Mouse (Mus musculus) lung, postnatal 10 days (tissue): ENCODE results near the gene Neb.

ENCODE experiments used
- DNase-seq: peaks from one replicate; pipeline ENCODE4 v3.0.0; 2021

The Neb gene

DNA sequence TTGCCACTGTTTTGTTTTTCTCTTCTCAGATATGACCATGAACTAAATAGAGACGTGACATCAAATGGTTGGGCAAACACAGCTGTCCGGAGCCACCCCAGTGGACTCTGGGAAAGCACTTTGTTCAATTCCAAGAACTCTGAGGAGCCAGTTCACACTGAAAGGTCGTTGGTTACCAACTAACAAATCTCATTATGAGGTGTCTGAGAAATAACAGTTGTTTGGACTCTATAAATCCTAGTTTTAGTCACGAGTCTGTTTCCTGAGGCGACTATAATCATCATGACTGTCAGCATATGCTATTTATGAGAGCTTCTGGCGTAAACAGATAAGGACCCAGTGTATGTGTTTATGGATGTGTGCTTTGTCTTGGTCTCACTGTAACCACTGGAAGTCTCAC lies 5.8 kb downstream of the Neb start:
- peak; percentile 77 for DNase-seq

DNA sequence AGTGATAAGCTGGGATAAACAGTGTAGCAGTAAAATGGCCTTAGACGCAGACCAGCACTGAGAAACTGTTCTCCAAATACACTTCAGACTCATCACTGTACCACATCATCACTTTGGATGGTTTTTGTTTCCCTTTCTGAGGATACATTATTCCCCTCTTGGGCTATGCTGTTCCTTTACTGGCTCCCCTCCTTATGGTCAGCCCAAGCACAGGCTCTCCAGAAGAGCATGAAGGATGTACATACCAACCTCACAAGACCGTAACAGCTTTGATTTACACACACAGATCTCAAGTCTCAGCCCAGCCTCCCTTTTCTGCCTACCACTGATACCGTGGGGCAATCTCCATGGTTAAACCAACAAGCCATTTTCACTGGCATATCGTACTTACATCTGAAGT lies 6.2 kb downstream of the Neb start:
- no peak for DNase-seq

DNA sequence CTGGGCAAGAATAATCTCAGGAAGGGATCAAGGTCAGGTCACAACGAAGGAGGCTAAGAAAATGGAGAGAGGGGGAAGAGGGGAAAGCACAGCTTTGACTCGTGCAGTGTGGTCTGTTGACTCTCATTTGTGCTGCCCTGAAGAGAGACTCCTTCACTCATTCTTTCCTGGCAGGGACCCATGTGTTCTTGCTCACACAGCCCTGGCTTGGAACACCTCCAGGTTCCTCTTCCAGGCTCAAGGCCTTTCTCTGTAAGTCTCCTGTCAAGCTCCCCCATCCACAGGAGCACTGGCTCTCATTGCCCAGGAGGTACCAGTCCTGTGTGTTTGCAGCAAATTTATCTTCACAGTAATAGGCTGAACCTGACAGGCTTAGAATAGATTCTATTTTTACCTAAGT lies 7.2 kb downstream of the Neb start:
- peak; percentile 79 for DNase-seq

DNA sequence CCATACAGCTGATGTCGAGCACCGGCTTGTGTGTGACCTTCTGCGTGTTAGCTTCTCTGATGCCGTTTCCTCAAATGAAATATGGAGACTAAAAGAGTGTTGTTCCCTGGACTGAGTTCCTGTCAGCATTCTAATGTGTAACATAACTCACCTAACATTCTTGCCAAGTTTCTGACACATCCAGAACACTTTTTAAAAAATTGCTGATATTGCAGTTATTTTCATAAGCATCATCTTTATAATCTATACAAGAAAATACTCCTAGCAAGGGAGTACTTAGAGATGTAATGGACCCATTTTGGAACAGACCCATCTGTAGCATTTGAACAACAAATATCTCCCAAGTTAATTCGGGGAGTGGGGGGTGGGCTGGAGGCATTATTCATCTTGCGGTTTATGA lies 8.7 kb downstream of the Neb start:
- no peak for DNase-seq

DNA sequence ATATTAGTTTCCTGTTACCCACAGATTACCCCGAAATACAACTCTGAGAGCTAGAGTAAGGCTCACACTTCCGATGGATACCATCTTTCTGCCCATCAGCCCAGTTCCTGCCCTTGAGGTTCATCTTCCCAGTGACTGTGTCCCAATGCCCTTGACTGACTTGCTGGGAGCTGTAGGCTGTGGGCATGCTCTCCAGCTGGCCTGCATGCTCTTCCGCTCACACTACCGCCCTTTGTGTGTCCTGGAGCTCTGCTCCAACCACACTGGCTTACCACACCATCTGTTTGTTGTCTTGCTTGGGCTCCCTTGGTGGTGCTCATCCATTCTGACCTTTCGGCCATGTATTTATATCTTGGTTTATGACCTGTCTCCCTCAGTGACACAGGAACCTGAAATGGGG lies 10.6 kb downstream of the Neb start:
- no peak for DNase-seq

DNA sequence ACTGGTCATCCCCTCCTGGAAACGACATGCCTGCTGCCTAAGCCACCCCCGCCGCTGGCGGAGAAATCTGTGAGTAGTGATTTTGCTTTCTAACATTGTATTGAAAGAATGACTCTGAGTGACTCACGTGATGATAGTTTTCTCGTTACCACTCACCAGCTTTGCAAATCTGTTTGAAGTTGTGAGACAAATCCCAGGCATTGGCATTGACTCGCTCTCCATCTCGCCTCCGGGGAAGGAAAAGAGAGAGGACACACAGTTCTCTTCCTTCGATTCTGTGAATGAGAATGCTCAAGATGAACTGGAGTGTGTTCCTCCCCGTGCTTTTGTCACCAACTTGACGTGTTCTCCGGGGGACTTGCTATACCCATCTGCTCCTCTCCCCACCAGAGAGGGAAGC lies 11.0 kb downstream of the Neb start:
- no peak for DNase-seq

DNA sequence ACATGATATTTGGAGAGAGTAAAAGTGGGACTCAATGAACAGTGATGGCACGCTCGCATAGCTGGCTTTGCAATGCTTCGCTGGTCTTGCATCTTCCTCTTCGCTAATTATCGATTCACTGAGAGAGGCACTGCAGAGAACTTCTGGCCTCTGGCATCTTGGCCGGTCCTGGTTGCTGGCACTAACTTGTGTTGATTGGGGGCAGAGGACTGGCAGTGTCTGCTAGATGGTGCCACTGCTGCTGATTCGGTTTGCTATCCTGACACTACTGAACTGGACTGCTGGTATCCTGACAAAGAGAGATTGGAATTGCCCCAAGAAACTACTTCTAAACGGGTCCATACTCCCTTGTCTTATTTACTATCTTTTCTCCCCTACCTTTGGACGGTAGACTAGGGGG lies 17.2 kb downstream of the Neb start:
- DNase-seq = no peak

DNA sequence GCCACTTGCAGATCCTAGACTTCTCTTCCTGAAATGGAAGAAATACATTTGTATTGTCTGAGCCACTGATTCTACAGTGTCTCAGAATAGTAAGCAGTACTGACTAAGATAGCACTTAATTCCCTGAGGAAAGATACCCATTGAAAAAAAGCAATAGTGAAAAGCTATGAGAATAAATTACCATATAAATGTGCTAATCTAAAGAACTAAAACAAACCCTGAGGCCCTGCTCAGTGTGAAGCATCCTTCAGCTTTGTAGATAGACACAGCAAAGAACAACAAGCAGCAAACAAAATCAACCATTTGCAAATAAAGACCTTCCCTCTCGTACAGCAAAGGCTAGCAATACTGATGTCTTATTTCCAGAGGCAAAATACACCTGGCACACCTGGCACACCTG lies 18.6 kb downstream of the Neb start:
- no peak for DNase-seq

DNA sequence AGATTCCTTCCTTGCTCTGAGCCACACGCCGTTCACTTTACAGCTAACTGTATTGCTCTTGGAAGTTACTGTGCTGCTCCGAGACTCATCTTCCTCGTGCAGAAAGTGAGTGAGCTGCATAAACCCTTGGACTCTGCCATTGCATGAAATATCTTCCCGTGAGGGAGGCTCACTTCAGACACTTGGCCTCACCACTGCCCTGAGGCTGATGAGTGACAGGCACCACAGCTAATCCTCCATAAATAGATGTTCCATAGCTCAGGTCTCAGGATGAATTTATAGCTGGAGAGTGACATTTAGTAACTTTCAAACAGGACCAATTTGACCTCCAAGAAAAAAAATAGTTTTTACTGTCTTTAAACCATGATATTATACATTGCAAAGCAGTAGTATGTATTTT lies 20.1 kb downstream of the Neb start:
- DNase-seq = no peak

DNA sequence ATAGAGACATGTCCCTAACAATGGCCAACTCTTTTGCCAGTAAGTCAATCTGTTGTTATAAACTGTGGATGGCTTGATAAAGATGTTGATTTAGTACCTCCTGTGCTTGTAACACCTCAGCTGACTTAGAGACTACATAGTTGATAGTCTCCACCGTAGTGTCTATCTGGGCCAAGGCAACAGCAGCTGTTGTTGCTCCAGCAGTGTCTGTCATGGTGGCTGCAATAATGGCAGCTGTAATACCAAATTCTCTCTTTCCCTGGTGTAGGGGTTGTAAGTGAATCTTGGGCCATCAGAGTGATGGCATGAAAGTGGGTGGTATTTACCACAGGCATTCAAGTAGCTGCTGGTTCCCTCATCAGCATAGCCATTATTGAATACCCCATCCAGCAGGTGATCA lies 27.2 kb downstream of the Neb start:
- DNase-seq = no peak

DNA sequence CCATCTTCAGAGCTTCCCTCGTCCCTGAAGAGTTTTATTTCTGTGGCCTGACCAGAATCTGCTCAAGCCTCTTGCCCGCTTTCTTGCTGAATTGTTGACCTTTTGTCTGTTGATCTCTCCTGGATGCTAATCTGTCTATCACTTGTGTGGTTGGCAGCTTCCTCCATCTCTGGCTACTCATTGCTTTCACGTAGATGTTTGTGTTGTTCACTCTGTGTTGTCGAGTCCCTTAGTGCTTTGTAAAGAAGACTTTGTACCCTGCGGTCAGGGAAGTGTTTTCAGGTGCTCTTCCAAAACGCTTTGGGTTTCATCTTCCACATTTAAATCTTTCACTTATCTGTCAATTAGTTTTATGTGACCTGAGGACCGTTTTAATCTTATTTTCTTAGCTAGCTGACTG lies 37.3 kb downstream of the Neb start:
- no peak for DNase-seq

DNA sequence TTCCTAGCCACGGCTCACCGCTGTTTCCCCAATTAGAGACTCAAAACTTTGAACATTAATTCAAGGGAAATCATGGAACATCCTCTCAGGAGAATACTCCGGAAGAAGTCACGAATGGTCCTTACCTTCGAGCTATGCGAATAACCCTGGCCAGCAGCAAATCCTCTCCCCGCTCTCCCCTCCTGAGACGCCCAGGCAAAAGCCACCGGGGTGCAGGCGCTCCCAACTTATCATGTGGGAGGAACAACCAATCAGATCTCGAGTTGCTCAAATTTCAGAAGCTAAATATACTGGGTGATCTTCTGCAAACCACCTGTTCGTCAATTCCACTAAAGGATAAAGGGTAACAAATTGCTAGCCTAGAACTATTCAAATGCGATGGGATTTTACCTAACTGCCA lies 42.7 kb downstream of the Neb start:
- no peak for DNase-seq

DNA sequence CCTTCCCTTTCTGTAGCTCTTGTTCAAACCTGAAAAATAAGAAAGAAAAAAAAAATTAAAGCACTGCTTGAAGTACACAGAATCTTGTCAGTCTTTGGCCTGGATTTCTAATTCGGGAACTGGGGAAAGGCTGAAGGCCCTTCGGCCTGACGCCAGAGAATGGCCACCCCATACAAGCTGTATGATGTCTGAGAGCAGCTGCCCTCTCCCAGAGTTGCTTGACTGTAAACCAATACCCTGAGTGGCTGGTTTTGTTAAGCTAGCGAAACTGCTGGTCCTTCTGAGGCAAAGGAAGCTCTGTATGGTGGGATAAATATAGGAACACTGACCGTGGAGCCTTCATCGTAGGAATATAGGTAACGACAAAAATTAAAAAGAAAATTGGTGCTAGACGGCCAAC lies 43.2 kb downstream of the Neb start:
- no peak for DNase-seq

DNA sequence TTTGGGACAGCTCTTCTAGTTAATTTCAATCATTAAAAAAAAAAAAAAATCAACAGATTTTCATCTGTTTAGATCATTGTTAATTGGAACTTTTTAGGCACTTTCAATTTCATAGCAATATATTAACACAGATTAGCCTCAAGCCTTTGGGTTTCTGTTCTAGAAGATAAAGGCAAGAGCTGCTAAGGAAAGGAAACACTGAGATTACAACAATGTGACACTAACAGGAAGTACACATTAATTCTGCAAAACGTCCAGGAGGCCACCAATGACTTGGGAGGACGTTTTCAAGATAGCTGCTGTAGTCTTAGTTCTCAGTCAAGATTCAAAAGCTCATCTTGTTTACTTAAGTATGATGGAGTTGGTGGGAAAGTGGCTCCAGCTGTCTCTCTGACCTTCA lies 44.7 kb downstream of the Neb start:
- DNase-seq = no peak

DNA sequence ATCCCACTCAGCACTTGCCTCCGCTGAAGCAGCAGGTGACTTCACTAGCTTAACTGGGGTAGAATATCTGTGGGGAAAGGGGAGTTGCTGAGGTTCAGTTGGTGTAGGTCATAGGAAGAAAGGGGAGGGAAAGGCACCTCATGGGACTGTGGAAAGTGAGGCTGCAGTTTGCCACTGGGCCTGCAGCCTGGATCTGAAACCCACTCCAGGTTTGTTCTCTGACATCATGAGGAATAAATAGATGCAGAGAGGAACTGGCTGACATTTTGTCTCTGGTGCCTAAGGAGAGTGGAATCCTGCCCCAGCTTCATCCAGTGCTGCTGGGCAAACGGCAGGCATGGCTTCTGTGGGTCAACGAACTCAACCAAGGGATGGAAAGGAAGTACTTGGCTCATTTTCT lies 46.5 kb downstream of the Neb start:
- no peak for DNase-seq

DNA sequence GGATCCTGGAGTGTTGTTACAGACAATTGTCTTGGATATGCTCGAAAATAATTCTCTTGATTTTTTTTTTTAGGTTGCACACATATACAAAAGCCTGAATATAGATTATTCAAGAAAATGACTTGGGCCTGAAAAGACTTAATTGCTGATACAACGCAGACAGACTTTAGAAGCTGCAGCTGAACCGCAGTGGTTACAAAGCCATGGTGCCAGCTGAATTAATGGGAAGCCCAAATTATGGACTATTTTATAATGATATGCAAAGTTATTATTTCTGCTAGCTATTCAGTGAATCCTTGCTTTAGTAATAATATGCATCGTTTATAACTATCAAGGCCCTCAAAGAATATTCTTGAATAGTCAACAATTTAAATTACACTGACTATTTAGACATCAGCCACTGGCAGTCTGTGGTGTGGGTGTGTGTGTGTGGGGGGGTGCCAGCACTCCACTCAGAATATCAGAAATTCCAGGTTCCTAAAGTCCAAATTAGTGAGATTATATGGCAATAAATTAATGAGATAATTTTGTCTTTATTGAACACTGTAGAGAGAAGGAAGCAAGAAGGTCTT lies 50.9 kb downstream of the Neb start:
- DNase-seq = no peak

DNA sequence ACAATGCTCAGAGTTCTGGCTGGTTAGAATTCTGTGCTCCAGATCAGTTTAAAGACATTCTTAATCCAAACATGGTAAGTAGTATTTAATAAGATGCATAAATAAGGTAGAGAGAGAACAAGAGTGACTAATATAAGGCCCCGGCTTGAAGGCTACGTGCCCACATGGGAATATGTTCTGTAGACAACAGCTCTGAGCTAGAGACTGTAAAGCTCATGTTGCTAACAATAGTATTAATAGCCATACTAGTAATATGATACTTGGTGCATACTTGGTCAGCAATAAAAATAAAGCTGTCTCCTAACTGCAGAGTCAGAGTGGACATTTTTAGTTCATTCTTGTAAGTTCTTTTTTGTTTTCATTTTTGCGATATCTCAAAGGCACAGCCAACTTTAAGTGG lies 56.4 kb downstream of the Neb start:
- no peak for DNase-seq

DNA sequence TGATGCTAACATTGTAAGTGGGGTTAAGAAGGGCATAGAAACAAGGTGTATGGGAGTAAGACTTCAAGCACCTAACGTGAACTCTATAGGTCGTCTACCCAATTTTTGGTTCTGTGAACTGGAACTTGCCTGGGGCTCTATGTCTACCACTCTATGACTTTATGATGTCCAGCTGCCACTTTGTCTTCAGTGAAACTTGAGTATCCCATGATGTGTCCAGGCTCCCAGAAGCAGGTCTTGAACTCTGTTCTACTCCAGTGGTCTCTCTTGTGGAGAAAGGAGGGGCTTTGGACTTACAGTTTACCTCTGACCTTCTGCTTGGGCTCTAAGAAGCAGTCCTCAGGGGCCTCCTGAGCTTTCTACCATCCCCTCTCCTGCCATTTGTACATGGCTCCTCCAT lies 58.1 kb downstream of the Neb start:
- DNase-seq = no peak

DNA sequence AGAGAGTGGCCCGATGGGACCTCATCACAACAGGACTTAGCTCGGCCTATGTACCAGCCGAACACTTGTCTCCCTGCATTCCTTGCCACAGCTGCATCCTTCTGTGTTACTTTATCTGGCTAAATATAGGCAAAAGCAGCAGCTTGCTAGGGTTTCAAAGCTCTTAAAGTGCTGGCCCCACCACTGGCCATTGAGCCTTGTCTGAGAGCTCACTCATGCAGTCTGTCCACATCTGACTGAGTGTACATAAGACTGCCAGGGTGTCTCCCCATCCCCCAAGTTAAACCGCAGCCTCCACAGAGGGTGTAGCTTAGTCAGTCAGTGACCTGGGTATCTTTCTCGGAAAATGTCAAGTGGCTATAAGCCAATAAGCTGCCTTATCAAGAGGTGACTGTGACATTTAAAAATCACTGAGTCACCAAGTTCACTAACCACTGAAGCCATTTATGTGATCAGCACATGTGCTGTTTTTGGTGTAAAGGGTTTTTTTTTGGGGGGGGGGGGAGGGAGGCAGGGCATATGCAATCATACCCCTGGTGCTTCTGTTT lies 59.2 kb downstream of the Neb start:
- DNase-seq = no peak

DNA sequence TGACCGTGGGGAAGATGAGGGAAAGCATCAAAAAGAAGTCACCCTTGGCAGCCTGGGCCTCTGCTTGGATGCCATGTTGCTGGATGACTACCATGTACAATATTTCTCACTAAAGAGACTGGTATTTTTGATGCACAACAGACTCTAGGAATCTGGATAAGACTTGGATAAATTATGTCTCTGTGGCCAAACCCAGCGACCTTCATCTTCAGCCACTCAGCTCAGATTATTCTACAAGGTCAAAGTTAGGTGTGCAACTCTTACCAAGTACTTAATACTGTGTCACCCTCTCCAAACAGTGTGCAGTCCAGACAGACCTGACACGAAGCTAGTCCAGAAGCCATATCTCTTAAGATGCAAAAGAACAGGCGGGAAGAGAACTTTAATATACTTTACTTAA lies 60.8 kb downstream of the Neb start:
- DNase-seq = no peak

DNA sequence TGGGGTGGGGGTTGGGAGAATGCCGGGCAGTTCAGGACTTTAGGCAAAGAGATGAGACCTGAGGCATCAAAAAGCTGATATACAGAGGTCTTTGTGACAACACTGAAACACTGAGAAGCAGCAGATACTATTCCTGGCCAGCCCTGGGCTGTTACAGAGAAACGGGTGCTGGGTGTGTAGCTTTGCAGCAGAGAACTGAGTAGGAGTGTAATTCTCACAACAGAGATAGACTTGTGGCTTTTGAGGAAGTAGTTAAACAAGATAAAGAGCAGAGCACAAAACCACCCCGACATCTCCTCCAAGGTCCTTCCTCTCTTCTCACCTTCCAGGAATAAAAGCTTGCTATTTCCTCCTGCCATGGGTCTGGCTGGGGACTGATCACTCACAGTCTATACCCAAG lies 62.5 kb downstream of the Neb start:
- no peak for DNase-seq

DNA sequence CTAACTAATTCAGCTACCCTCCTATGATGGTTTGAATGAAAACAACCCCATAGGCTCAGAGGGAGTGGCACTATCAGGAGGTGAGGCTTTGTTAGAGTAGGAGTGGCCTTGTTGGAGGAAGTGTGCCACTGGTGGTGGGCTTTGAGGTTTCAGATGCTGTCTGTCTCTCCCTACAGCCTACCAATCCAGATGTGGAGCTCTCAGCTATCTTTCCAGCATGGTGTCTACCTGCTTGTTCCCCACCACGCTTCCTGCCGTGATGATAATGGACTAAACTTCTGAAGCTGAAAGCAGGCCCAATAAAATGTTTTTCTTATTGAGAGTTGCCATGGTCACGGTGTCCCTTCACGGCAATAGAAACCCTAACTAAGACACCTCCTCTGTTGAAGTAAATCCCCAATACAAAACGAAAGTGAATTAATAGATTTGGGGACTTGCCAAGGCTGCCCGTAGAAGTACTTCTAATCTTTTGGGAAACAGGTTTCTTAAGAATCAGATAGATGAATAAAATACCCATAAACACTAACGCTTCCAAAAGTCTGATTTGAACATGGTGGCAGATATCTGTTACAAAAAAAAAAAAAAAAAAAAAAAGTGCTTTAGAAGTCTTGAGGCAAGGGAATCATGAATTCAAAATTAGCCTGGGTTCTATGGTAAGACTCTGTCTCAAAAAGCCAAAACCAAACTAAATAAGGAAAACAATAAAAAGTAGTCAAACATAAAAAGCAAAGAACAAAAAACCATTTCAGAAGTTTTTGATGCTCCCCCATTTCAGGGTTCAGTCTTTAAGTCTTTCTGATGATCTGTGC lies 63.1 kb downstream of the Neb start:
- DNase-seq = no peak

DNA sequence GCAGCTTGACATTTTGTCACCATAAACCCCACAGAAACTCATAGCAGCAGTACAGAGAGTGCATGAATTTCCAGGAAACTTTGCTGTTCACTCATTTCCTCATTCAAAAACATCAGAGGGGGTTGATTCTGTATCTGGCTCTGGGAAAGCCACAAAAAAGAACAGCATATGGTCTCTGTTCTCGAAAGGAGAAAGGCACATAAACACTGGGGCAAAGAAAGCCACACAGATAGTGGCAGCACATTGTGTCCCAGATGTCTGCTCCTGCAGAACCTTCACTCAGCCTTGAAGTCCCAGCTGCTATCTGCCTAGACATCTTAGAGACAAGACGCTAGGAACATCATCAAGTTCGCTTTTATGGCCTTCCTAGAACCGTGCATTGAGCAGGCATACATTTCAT lies 67.5 kb downstream of the Neb start:
- no peak for DNase-seq

DNA sequence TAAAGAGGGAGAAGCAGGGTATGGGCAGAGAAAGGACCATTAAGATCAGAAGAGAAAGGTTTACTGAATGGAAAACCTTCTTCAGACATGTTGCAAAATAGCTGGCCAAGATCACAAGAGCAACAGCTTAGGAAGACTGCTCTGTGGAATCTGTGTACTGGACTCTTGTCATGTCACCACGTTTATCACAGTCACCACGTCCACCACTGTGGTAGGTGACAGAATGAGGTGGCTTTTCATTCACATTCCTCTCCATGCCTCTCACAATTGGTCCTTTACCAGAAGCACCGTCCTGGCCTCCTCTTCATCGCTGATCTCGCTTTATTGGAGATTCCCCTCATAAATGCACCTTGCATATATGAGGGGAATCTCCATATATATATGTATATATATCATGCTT lies 71.6 kb downstream of the Neb start:
- no peak for DNase-seq

DNA sequence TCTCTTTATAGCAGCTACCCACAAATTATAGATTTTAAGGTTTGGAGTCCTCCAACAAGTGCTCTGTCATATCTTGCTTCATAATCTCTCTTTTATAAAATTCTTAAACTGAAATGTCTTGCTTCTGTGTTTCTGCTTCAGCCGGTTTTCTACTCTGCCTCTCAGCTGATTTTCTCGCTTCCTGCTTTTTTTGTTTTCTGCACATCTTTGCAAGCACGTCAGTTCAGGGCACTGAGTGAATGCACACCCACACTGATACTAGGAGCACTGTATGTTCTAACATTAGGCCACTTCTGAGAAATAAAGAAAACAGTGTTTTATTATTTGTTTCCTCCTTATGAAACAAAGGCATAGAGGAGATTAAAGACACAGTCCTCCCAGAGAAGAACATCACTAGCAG lies 73.7 kb downstream of the Neb start:
- no peak for DNase-seq
